Mouse (Mus musculus) telencephalon, adult 2 months (tissue): ENCODE measurements around the gene Lrrn2.

Experiments
- DNase-seq: peaks from one replicate; pipeline ENCODE4 v3.0.0-alpha.2; 2011; ENCODE audit warnings: low read depth, low spot score

The Lrrn2 gene

DNA sequence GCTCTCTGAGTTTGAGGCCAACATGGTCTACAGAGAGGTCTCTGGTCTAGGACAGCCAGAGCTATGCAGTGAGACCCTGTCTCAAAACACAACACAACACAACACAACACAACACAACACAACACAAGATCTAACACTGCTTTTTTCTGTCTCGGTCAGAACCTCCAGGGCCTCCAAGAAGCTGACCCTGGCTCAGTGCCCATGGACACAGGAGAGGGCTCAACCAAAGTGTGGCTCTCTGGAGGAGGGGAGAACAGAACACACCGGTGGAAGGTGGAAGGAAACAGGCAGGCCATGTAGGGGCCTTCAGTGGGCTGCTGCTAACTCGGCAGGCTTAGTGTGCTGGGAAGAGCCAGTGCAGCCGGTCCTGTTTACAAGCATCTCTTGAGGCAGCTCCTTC lies 5.6 kb downstream of the Lrrn2 start:
- no peak for DNase-seq

DNA sequence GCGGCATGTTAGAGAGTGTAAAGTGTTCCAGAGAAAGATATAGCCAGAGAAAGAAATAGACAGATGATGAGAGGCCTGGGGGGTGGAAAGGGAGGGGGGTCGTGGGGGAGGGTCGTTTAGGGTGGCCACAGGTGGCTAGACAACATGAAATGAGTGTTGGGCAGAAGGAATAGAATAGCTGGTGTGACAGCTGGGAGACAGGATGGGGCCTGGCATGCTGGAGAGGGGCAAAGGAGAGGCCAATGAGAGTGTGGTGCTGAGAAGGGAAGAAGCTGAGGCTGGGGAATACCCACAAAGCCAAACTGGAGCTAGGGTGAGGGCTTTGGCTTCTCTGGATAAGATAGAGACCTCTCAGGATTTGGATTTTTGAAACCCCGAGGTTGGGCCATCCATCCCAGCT lies 6.6 kb downstream of the Lrrn2 start:
- no peak for DNase-seq

DNA sequence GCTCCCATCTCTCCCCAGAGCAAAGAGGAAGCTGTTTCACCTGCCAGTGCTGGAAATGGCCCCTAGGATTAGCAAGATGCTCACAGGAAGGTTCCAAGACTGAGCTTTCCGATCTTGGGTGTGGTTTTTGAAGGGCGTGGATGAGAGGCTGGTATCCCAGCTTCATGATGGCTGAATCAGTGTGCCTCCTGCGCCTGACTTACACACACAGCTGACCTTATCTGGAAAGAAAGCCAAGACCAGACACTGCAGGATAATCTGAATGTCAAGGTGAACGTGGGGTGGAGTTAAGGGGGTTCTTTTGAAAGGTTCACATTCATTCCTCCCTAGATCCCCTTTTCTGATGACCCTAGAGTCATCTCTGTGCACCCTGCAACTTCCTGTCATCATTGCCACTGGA lies 8.7 kb downstream of the Lrrn2 start:
- no peak for DNase-seq

DNA sequence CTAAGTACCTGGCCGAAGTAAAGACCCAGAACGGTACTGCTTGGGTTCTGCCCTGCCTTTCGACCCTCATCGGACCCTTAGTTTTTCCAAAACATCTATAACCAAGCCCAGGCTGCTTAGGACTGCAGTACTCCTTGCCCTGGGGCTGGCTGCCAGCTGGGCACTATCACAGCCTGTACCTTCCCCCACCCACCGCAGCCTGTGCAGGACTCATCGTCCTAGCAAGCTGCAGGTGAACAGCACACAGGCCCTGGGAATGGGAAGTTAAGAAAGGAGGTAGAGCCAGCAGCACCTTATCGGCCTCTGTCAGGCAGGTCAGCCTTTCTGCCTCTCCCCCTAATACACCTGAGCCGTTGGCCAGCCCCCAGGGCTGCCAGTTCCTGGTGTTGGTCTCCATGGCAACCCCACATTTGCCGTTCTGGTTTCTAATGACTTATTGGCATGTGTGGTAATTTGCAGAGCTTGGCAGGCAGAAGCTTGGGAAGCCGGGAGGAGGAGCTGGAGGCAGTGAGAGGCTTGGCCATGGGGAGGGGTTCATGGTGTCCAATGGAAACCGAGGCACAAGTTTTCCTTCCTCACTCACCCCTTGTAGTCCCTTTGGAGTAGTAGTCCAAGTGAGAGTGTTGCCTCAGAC lies 10.2 kb downstream of the Lrrn2 start:
- DNase-seq: no peak

DNA sequence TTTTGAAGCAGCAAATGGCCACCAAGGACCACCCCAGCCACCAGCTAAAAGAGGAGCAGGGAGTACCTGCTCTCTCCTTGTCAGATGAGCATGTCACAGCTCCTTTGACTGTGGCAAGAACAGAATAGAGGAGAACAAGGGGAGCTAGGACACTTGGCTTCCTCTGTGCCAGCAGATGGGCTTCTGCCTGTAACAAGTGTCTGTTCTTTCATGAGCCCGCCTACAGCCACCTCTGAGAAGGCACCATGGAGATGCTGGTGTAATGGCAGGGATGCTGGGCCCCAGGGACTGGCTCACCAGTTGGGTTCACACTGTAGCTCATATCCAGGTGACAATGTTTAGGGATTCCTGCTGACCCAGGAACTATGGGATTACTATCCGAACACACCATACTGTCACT lies 12.0 kb downstream of the Lrrn2 start:
- DNase-seq: no peak

DNA sequence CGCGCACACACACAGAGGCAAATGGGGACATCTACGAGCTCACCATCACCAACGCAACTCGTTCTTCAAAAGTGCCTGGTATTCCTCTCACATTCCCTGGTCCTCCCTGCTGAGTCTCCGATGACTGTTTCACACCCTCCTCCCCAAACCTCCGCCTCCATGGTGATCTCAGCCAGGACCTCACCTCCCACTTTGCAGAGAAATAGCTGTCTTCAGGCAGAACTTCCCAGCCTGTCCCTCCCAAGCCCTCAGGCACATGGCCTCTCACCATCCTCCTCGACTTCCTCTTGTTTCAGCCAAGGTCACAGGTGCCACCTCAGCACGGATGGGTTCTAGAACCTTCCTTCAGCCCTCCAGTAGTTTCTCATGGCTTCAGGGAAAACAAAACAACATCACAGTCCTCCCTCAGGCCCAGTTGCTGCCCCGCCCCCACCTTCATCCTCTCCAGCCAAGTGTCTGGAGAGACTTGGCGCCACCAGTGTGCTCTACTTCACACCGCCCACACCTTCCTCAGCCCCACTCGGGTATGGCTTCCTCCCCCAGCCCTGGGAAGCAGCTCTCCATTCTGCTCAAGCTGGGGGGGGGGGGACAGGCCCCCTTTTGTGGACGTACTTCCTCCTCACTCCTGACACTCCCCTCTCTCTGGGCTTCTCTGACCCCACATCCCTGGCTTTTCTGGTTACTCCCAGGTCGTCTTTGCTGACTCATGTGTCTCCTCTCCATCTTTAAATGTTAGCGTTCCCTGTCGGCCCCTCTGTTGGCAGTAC lies 13.4 kb downstream of the Lrrn2 start:
- DNase-seq: peak; percentile 90

DNA sequence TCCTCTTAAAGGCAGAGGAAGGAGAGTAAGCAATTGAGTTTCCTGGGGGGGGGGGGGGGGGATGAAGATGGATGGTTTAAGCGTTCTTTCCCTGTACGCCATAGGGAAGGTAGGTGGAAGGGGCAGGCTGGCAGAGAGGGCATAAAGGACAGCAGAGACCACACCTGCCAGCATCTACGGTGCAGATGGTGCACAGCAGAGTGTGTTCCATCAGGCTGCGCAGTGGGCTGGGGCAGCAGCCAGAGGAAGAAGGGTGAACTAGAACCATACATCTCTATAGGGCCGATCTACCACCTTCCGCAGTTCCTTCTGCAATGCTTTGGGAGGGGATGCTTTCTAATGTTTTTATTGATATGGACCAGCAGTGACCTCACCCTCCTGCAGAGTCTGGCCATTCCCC lies 19.0 kb downstream of the Lrrn2 start:
- no peak for DNase-seq

DNA sequence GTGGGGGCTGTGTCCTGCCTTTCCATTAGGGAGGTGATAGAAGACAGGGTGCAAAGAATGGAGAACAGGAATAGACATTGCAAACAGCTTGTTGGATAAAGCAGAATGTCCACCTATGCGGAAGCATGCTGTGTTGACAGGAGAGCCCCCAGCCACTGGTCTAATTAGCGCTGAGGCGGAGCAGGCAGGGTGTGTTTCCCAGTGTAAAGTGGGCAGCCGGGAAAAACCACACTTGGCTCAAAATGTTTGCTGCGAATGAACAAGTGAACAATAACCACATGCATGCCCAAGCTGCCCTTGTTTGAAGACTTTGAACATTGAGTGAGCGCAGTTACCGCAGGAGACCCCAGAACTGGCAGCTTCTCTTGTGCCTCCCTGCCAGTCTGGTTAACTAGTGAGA lies 19.6 kb downstream of the Lrrn2 start:
- no peak for DNase-seq

DNA sequence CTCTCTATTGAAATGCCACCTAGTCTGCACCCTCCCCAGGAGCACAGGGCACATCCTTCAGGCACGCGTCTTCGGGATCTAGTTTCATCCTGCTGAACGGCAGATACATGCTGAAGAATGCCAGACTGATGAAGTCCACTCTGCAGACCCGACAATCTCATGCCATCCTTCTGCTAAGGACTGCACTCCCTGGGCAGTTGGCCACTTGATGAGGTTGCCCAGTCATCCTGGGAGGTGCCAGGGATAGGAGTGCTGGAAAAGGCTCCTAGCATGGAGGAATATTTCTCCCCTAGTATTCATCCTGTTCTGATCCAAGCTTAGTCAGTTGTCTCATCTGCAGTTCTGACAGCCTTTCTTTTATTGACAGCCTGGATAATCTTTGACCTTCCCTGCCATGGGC lies 20.9 kb downstream of the Lrrn2 start:
- no peak for DNase-seq

DNA sequence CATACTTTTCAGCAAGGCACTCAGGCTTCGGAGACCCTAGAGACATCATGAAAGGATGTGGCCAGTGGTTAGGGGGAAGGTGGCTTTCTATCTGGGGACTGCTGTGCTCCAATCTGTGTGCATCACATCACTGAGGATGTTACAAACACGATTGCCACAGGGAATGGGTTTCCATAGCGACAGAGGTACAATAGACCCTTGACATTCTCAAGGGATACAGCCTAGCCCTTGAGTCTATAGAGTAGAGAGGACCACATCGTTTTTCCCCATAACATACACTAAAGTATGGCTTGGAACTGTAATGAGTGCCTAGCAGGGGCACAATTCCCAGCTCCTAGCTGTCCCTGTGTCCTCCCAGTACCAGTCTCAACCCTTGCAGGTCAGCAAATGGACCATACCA lies 23.4 kb downstream of the Lrrn2 start:
- no peak for DNase-seq

DNA sequence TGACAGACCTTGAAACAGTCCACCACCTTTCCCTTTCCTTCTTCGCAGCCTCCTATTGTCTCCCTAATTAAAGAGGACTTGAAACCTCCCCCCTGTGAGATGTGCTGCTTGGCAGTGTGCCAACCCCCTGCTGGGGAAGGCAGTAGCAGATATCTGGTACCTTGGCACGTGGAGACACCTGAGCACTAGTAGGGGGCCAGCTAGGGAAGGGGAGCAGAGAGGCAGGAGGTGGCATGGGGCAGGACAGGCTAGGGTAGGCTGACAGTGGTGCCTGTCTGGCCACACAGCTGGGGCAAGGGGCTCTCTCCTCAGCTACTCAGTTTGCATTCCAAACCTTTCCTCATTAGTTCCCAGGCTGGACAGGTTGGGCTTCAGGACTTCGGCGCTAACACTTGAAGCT lies 29.0 kb downstream of the Lrrn2 start:
- no peak for DNase-seq

DNA sequence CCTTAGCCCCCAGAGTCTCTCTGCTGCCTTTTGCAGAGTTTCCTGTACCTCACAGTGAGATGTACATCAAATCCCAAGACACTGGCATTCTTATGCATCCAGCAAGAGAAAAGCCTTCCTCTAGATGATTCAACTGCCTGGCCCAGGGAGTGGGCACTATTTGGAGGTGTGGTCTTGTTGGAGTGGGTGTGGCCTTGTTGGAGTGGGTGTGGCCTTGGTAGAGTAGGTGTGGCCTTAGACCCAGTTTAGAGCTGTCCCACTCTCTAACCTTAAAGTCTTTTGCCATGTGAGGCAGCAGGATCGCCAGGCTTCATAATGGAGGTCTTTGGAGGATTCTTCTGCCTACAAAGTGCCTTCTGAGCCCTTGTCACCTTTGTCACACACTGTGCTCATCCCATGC lies 29.9 kb downstream of the Lrrn2 start:
- DNase-seq: no peak

DNA sequence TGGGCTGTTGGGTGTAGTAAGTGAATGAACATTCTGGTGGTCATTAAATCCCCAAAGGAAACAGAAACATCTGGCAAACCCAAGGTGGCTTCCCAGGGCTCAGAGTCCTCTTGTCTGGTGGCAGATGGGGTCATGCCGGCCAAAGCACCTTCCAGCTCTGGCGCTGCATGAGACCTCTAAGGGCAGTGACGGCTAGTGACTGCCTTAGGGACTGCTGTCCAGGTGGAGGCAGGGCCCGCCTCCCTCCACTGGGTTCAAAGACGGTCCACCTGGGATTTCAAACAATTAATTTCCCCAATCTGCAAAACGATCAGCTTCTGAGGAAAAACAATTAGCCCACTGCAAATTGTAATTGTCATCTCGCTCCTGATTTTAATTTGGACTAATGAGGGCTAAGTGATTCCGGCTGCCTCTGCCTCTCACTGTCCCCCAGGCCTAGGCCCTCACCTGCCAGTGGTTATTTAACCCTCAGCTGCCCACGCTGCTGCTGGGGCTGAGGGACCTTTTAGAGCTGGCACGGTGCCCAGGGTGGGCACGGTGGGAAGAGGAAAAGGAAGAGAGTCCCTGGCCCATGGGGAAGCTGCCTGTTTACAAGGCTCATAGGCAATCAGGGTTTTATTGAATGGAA lies 30.5 kb downstream of the Lrrn2 start:
- no peak for DNase-seq

DNA sequence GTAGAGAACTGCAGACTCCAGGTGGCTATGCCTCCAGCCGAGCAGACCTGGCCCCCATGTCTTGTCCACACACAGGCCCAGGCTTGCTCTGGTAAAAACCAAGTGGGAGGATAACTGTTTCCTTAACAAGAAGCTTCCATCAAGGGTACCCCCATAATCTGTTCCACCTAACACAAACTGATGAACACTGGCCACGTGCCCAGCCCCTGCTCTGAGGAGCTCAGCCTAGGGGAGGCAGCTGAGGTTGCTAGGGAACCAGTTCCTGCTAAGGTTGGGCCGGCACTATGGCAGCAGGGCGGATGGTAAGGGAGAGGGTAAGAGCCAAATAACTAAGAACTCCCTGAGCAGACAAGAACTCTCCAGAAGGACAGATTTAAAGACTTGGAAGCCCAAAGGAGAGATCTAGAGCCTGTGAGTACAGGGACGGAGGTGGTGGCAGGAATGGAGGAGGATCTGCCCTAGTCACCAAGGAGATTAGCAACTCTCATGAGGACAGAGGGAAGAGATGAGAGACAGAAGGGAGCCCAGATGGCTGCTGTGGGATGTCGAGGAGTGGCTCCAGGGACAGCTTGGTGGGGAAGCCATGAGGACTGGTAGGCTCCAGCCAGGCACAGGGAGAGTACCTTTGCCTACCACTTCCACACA lies 35.9 kb downstream of the Lrrn2 start:
- peak; percentile 93 for DNase-seq

DNA sequence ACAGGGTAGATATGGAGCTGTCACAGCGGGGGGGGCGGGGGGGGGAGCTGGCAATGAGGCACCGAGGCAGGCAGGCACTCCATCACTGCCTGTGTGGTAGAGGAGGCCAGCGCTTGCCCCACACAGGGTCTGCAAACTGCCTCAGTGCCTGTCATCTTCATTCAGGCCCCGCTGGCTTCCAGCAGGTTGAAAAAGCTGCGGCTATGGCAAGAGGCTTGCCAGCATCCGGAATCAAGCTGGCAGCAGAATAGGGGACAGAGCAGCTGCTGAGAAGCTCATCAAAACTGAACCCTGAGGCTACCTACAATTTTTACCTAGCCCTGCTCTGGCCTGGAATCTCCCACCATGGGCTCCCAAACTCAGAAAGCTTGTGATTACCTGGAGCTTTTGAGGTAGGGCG lies 37.5 kb downstream of the Lrrn2 start:
- DNase-seq: no peak

DNA sequence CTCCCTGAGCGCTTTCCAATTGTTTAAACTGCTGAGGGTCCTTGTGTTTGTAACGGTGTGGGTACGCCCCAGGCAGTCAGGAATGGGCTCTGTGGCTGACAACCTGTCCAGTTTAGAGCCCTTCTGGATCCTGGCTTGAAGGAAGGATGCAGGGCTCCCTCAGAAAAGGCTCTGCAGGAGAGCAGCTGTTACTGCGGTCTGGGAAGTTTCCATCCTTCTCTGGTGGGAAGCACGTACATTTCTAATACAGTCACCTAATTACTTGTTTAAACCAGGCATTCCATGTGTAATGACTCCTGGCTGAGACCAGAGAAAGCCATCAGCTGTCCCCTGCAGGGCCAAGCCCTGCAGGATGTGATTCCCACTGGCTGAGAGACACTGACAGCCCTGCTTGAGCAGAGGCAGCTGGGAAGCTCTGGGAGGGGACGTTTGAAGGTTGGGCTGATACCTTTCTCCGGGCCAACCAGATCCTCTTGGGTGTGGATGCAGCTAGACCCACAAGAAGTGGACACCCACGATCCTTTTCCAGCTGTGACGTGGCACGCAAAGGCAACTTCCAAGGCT lies 38.1 kb downstream of the Lrrn2 start:
- no peak for DNase-seq

DNA sequence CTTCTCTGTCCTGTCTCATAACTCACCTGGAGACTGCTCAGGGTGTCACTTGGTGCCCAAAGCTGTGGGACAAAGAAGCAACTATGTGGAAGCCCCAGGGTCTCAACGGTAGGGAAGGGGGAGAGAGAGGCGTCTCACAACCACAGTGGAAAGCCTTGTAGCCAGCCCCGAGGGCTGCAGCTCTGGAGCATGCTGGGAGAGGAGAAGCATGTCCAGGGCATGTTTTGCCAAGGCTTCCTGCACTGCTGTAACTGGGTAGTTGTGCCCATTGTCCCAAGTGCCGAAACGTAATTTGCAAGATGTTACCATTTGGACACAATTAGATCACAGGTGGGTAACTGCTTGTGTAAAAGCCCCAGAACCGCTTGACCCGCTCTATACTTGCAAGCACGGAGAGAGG lies 39.2 kb downstream of the Lrrn2 start:
- DNase-seq: no peak

DNA sequence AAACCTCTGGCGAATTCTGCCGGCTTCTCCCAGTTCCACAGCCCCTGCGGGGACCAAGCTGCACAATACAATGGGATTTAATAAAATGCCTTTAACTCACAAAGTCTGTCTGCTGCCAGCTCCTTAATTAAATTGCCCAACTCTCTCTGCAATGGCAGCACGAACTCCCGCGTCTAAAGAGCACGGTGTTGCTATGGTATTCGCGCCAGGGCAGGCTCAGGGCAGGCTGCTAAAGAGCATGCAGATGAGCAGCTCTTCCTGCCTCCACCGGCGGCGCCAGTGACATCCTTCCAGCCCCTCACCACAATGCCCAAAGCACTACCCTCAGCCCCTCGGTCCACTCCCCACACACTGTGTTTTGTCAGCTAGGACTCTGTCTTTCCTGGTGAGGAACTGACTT lies 41.0 kb downstream of the Lrrn2 start:
- DNase-seq: no peak

DNA sequence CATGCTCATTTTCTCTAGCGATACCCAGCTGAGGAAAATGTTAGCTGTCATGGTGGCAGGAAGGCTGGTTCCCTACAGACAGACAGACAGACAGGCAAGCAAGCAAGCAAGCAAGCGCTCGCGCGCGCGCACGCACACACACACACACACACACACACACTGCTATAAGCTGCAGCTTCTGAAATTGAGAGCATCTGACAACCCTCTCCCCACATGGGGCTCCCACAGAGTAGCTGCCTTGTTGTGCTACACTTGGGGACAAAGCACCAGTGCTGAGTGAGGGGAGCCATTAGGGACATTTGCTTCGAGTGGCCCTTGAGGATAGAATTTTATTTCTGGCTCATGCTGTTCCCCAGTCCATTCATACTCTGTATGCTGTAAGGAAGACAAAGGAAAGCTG lies 42.2 kb downstream of the Lrrn2 start:
- no peak for DNase-seq

DNA sequence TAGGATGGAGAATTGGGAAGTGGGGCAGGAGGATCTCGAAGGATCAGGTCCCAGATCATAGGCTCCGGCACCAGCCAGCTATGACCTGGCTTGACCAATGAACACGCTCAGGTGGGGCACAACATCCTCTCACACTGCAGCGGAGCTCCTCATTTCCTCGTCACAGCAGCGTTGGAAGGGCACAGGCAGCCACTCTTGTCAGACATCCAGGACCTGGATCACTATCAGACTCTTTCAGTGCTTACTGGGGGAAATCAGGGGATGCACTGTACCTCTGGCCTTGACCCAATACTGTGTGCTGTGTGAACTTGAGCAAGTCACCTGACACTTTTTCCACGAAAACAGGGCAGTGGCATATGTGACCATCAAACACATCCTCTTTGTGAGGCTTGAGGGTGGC lies 45.2 kb downstream of the Lrrn2 start:
- no peak for DNase-seq

DNA sequence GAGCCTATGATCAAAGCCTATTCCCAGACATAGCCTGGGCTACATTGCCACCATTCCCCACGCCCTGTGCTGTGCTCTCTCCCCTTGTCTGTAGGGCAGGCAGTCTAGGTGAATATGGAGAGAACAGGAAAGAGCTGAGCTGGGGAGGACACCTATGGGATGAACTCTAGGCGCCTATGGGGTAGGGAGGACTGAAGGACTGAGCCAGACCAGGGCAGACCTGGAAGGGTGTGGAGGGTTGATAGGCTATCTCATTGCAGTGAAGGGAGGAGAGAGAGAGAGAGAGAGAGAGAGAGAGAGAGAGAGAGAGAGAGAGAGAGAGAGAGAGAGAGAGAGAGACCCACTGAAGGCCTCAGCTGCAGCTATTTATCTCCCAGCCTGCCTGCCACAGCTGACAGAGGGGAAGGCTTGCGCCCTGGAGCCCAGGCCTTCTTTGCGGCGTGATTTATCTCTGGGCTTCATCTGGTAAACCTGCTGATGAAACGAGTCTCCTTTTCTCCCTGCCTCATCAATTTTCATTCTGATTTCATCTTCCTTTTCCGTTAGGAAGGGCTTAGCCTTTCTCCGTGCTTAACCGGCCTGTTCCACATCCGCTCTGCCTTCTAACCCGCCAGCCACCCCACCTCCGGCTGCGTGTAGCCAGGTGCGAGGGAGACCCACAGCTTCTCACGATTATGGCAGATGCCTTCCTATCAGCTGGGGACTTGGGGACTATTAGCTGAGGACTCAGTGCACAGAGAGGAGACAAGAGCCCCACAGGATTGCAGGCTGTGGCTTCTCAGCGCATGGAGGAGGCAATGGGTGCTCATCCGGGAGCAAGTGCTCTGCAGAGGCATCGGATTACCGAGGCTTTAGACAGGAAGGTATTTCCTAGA lies 48.2 kb downstream of the Lrrn2 start:
- no peak for DNase-seq

DNA sequence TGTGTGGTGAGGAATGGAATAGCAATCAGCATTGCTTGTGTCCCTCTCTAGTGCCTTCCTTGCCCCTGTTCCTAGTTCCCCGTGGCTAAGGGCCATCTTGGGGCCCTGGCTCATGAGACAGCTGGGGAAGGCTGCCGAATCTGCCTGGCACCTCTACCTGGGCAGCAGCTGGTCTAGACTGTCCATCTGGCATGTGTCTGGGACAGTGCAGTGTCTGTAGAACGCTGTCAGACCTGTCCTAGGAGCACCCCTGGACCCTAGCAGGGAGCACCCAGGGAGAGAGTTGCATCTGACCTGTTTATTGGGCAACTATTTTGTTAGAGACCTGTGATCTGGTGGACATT lies 48.8 kb downstream of the Lrrn2 start:
- no peak for DNase-seq
